Mouse (Mus musculus): ENCODE results near the gene Fkbp9. TPM values are rescaled to one million over a fixed set of nuclear protein-coding genes. Genes with fewer than 3 reads are reported as not detected.

Fkbp9 gene
- total RNA-seq, 1 experiment, result 204 TPM

DNA sequence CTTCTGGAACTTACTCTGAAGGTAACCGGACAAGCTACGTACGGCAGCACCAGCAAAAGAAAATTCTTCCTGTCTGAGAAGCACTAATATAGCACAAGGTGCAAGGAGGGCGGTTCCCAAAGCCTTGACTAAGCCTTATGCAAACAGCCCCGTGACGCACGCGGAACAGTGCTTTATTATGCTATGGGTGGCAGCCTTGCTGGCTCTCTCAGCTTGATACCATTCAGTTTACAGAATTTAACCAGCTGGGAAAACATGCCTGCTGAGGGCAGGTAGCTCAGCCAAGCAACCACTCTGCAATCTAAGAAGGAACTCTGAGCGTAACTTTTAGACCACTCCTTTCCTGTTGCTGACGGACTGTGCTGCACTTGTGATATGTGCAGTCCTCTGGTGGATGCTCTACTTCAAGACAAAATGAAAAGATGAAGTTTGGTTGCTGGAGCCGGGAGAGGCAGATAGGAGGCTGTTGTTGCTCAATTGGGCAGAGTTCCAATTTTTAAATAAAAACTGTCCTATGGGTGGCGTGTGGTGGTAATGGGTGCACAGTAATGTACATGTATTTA, 70.0 kb downstream of the Fkbp9 start:
- Histone ChIP-seq H3K4me3 (ENCODE audit: insufficient read depth in 1 of 2, low read depth in 1 of 2, low read length in 2 of 2, poor library complexity in 1 of 2, severe bottlenecking in 1 of 2) (0 out of 4 replicates have a peak overlapping the region, but pooled peaks of 1 of the 2 experiments have one; percentile 1), H3K27ac (ENCODE audit: insufficient read depth, low read depth, low read length, poor library complexity, severe bottlenecking) (no peak overlapping the region)
- TF ChIP-seq ZNF384 (IDR thresholded peaks at IDR 0.05; ENCODE audit: low read depth, low read length) (no peak), CHD2 (IDR thresholded peaks at IDR 0.05; ENCODE audit: low read depth, low read length) (no peak), HCFC1 (IDR thresholded peaks at IDR 0.05; ENCODE audit: borderline replicate concordance, insufficient read depth, low read length) (no peak), ZC3H11A (IDR thresholded peaks at IDR 0.05; ENCODE audit: borderline replicate concordance, low read depth, low read length) (no peak), MAFK (IDR thresholded peaks at IDR 0.05; ENCODE audit: insufficient read depth, low read depth, low read length) (no peak)

DNA sequence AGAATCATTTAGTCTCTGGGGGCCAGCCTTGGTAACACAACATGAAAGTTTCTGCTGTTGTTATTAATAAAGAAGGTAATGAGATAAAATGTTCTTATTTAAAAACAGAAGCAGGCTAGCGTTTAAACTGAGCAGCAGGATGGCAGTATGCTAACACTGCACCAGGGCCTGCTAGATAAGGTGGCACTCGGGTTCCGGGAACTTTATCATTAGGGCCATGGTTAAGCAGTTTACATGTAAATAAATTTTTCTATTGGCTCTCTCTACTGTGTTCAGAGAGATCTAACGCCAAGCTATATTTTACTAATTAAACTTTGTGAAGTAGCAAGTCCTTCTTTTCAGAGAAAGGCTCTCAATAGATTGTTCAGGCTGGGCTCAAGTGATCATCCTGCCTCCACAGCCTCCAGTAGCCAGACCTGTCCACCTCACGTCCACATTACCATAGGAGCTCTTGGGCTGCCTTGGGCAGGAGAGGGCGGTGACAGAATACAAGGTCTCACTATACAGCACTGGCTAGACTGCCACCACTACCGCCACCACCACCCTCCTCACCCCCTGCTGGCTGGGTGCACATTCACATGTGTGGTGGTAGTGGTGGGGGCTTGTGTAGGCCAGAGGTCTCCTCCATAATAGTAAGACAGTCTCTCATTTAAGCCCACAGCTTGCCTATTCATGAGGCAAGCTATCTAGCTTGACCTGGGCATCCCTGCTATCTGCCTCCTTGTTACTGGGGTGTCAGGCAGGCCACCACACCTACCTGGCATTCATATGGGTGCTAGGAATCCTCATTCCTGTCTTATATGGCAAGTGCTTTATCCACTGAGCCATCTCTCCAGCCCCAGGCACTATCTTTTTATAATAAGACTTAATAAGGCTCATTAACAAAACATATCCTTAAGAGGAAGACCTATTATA, 71.0 kb downstream of the Fkbp9 start:
- Histone ChIP-seq H3K27ac (ENCODE audit: insufficient read depth, low read depth, low read length, poor library complexity, severe bottlenecking) (no peak overlapping the region), H3K4me1 (ENCODE audit: control insufficient read depth in 2 of 2, insufficient read depth in 2 of 2, low read length in 2 of 2, poor library complexity in 1 of 2) (no peaks in the 10 kb centered on the region), H3K9ac (ENCODE audit: insufficient read depth, low read depth, low read length, poor library complexity, severe bottlenecking) (no peak overlapping the region), H3K9me3 (ENCODE audit: control insufficient read depth, insufficient read depth, low read depth, low read length) (no peaks in the 10 kb centered on the region), H3K36me3 (ENCODE audit: control insufficient read depth, insufficient read depth, low read length, poor library complexity, severe bottlenecking) (no peaks in the 10 kb centered on the region), H3K4me3 (ENCODE audit: insufficient read depth in 1 of 2, low read depth in 1 of 2, low read length in 2 of 2, poor library complexity in 1 of 2, severe bottlenecking in 1 of 2) (no peak overlapping the region)
- no peak for DNase-seq (ENCODE audit: low read depth, low spot score)
- in situ Hi-C loops (cut with MboI; ENCODE audit: low sequenced_read_pairs in 2 of 2, unreplicated experiment in 2 of 2), result loop anchor here in 1 of 2 experiments (10.0 kb wide), 1 partner anchor 98 kb away; no protein-coding TSS in a partner anchor
- no peak for TF ChIP-seq HCFC1 (IDR thresholded peaks at IDR 0.05; ENCODE audit: borderline replicate concordance, insufficient read depth, low read length)
- TF ChIP-seq MAFK (IDR thresholded peaks at IDR 0.05; ENCODE audit: insufficient read depth, low read depth, low read length), result no peak
- TF ChIP-seq ZC3H11A (IDR thresholded peaks at IDR 0.05; ENCODE audit: borderline replicate concordance, low read depth, low read length), result no peak
- TF ChIP-seq ZNF384 (IDR thresholded peaks at IDR 0.05; ENCODE audit: low read depth, low read length), result no peak
- no peak for TF ChIP-seq CHD2 (IDR thresholded peaks at IDR 0.05; ENCODE audit: low read depth, low read length)

More for the DNA sequence above, 70.0 kb downstream of the Fkbp9 start:
- in situ Hi-C loops (cut with MboI; ENCODE audit: low sequenced_read_pairs in 2 of 2, unreplicated experiment in 2 of 2), result loop anchor here in 1 of 2 experiments (10.0 kb wide), 1 partner anchor 97 kb away; no protein-coding TSS in a partner anchor
- peak; percentile 51 for DNase-seq (ENCODE audit: low read depth, low spot score)
- Histone ChIP-seq H3K4me1 (ENCODE audit: control insufficient read depth in 2 of 2, insufficient read depth in 2 of 2, low read length in 2 of 2, poor library complexity in 1 of 2) (no peaks in the 10 kb centered on the region), H3K9me3 (ENCODE audit: control insufficient read depth, insufficient read depth, low read depth, low read length) (no peaks in the 10 kb centered on the region), H3K36me3 (ENCODE audit: control insufficient read depth, insufficient read depth, low read length, poor library complexity, severe bottlenecking) (no peaks in the 10 kb centered on the region), H3K9ac (ENCODE audit: insufficient read depth, low read depth, low read length, poor library complexity, severe bottlenecking) (no peak overlapping the region)

DNA sequence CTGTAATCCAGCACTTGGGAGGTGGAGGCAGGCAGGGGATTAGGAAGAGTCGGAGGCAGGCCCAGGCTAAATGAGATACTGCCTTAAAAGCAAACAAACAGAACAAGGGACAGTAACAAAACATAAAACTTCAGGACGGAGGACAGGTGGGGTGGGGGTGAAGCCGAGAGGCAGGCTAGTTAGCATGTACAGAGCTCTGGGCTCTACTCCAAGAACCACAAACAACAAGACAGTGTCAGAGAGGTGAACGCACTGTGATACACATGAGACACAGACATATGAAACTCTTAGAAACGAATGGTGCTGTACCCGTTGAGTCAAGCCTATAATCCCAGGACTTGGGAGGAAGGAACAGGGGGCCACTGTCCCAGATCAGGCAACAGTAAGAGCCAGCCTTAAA, 72.0 kb downstream of the Fkbp9 start:
- H3K9me3 ChIP-seq (ENCODE audit: control insufficient read depth, insufficient read depth, low read depth, low read length), result no peaks in the 10 kb centered on the region
- H3K36me3 ChIP-seq (ENCODE audit: control insufficient read depth, insufficient read depth, low read length, poor library complexity, severe bottlenecking), result no peaks in the 10 kb centered on the region
- TF ChIP-seq ZC3H11A (IDR thresholded peaks at IDR 0.05; ENCODE audit: borderline replicate concordance, low read depth, low read length) (no peak), HCFC1 (IDR thresholded peaks at IDR 0.05; ENCODE audit: borderline replicate concordance, insufficient read depth, low read length) (no peak), MAFK (IDR thresholded peaks at IDR 0.05; ENCODE audit: insufficient read depth, low read depth, low read length) (no peak), ZNF384 (IDR thresholded peaks at IDR 0.05; ENCODE audit: low read depth, low read length) (no peak), CHD2 (IDR thresholded peaks at IDR 0.05; ENCODE audit: low read depth, low read length) (no peak)
- H3K27ac ChIP-seq (ENCODE audit: insufficient read depth, low read depth, low read length, poor library complexity, severe bottlenecking), result no peak overlapping the region
- no peak overlapping the region for H3K4me3 ChIP-seq (ENCODE audit: insufficient read depth in 1 of 2, low read depth in 1 of 2, low read length in 2 of 2, poor library complexity in 1 of 2, severe bottlenecking in 1 of 2)
- in situ Hi-C loops (cut with MboI; ENCODE audit: low sequenced_read_pairs in 2 of 2, unreplicated experiment in 2 of 2), result loop anchor here in 1 of 2 experiments (10.0 kb wide), 1 partner anchor 99 kb away; no protein-coding TSS in a partner anchor
- H3K4me1 ChIP-seq (ENCODE audit: control insufficient read depth in 2 of 2, insufficient read depth in 2 of 2, low read length in 2 of 2, poor library complexity in 1 of 2), result no peaks in the 10 kb centered on the region
- H3K9ac ChIP-seq (ENCODE audit: insufficient read depth, low read depth, low read length, poor library complexity, severe bottlenecking), result no peak overlapping the region
- no peak for DNase-seq (ENCODE audit: low read depth, low spot score)

DNA sequence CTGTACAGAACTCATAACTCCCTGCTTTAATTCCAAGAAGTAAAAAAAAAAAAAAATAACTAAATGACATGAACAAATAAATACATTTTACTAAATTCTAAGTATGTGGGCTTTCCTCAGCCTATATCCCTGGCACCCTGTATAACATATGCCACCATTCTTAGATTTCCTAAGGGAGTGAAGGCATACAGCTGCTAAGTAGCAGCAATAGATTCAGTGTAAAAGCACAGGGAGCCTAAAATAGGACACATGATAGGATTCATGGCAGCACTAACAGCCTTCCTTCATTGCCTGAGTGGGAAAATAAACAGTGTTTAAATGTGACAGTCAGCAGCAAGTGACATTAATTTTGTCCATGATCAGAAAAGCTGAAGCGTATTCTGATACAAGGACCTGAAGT, 72.5 kb downstream of the Fkbp9 start:
- no peak overlapping the region for H3K9ac ChIP-seq (ENCODE audit: insufficient read depth, low read depth, low read length, poor library complexity, severe bottlenecking)
- in situ Hi-C loops (cut with MboI; ENCODE audit: low sequenced_read_pairs in 2 of 2, unreplicated experiment in 2 of 2), result loop anchor here in 1 of 2 experiments (10.0 kb wide), 1 partner anchor 100 kb away; no protein-coding TSS in a partner anchor
- H3K36me3 ChIP-seq (ENCODE audit: control insufficient read depth, insufficient read depth, low read length, poor library complexity, severe bottlenecking), result no peaks in the 10 kb centered on the region
- no peaks in the 10 kb centered on the region for H3K9me3 ChIP-seq (ENCODE audit: control insufficient read depth, insufficient read depth, low read depth, low read length)
- no peak overlapping the region for H3K27ac ChIP-seq (ENCODE audit: insufficient read depth, low read depth, low read length, poor library complexity, severe bottlenecking)
- H3K4me3 ChIP-seq (ENCODE audit: insufficient read depth in 1 of 2, low read depth in 1 of 2, low read length in 2 of 2, poor library complexity in 1 of 2, severe bottlenecking in 1 of 2), result no peak overlapping the region
- H3K4me1 ChIP-seq (ENCODE audit: control insufficient read depth in 2 of 2, insufficient read depth in 2 of 2, low read length in 2 of 2, poor library complexity in 1 of 2), result no peaks in the 10 kb centered on the region
- TF ChIP-seq HCFC1 (IDR thresholded peaks at IDR 0.05; ENCODE audit: borderline replicate concordance, insufficient read depth, low read length) (no peak), ZC3H11A (IDR thresholded peaks at IDR 0.05; ENCODE audit: borderline replicate concordance, low read depth, low read length) (no peak), CHD2 (IDR thresholded peaks at IDR 0.05; ENCODE audit: low read depth, low read length) (no peak), MAFK (IDR thresholded peaks at IDR 0.05; ENCODE audit: insufficient read depth, low read depth, low read length) (no peak), ZNF384 (IDR thresholded peaks at IDR 0.05; ENCODE audit: low read depth, low read length) (no peak)
- no peak for DNase-seq (ENCODE audit: low read depth, low spot score)

All from ES-E14 (cell line).